Mouse (Mus musculus) embryonic facial prominence, embryonic 13.5 days (tissue): ENCODE measurements around the gene Kbtbd2. TPM values are rescaled to one million over a fixed set of nuclear protein-coding genes. Genes with fewer than 3 reads are reported as not detected.

Source experiments
- polyA plus RNA-seq: library from polyadenylated mRNA; unstranded; fragments of >200 nt; fragmentation: Nextera tagmentation; extraction: Ambion mirVana; gene quantifications from 2 replicates; pipeline ENCODE4 v1.2.1, GENCODE M21; 2015

The Kbtbd2 gene
- polyA plus RNA-seq, 1 experiment from 2014 or later = 33.7 TPM

Other genes starting within 250 kb of the Kbtbd2 start
- gene Pde1c, start 228.7 kb downstream of the Kbtbd2 start, polyA plus RNA-seq = 1.9 and 4.3 TPM in 2 replicates
- 137 and 163 TPM in 2 replicates for gene Lsm5, start 93.1 kb downstream of the Kbtbd2 start, polyA plus RNA-seq
- 11.4 and 13.2 TPM in 2 replicates for gene Avl9, start 82.9 kb downstream of the Kbtbd2 start, polyA plus RNA-seq
- 171 and 199 TPM in 2 replicates for gene Fkbp9, start 34.2 kb upstream of the Kbtbd2 start, polyA plus RNA-seq
- 66.0 and 67.4 TPM in 2 replicates for gene Nt5c3, start 126.1 kb upstream of the Kbtbd2 start, polyA plus RNA-seq
- 0.22 and 0.72 TPM in 2 replicates for gene Vmn1r4, start 126.2 kb upstream of the Kbtbd2 start, polyA plus RNA-seq
- gene Vmn1r5, start 172.5 kb upstream of the Kbtbd2 start, polyA plus RNA-seq = not detected in 2 replicates
- gene Vmn1r6, start 199.4 kb upstream of the Kbtbd2 start, polyA plus RNA-seq = not detected in 2 replicates
- not detected in 2 replicates for gene Vmn1r7, start 227.5 kb upstream of the Kbtbd2 start, polyA plus RNA-seq
- not detected in 2 replicates for gene Vmn1r8, start 234.5 kb upstream of the Kbtbd2 start, polyA plus RNA-seq